9 mouse cellular contexts compared by ENCODE assay signal in the genomic region with DNA sequence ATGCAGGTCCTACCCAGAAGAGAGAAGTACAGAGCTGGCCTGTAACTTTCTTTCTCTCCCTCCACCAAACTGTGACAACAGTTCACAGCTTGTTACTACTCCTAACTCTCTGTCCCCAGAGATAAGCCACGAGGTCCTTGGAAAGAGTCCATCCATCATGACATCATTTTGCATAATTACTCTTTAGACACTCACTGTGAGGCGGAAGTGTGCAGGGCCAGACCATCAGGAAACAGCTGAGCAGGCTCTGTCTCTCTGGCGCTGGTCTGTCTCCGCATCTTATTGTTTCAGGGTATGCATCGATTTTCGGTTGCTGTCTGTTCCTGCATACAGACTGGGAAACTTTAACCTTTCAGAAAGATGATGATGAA. TPM values are rescaled to one million over a fixed set of nuclear protein-coding genes. Genes with fewer than 3 reads are reported as not detected.
DNase-seq lines count a peak whose midpoint lies in the region; ATAC-seq and TF ChIP-seq lines count a peak whose summit lies in the region.
"Had no signal": no experiment of that assay in that cellular context is flagged by ENCODE, and none has a peak within 500 bp of the region (broad histone marks: within the 10 kb centered on the region; RNA-seq: fewer than 3 reads in every experiment).

No protein-coding gene starts in this region.

- no peak overlapping the region for H3K9ac ChIP-seq in intestine, embryonic 14.5 days (ENCODE audit: low read length)
- H3K9ac ChIP-seq in intestine, postnatal 0 days (ENCODE audit: low read depth, low read length): no peak overlapping the region
- H3K9ac ChIP-seq in hindbrain, embryonic 14.5 days: no peak overlapping the region
- H3K9ac ChIP-seq in lung, embryonic 16.5 days (ENCODE audit: low read length): no peak overlapping the region

- H3K27ac ChIP-seq in intestine, embryonic 14.5 days (ENCODE audit: low read depth): 0 out of 2 replicates have a peak overlapping the region, but pooled peaks have one; percentile 22
- no peak overlapping the region for H3K27ac ChIP-seq in intestine, postnatal 0 days (ENCODE audit: low read depth, low read length)
- H3K27ac ChIP-seq in hindbrain, embryonic 14.5 days: no peak overlapping the region
- H3K27ac ChIP-seq in lung, embryonic 16.5 days (ENCODE audit: low read length): peak overlapping the region; percentile 66

- H3K9me3 ChIP-seq in intestine, embryonic 14.5 days (ENCODE audit: control insufficient read depth, low read length): no peaks in the 10 kb centered on the region
- H3K9me3 ChIP-seq in intestine, postnatal 0 days (ENCODE audit: control insufficient read depth): no peaks in the 10 kb centered on the region
- H3K9me3 ChIP-seq in hindbrain, embryonic 14.5 days (ENCODE audit: control insufficient read depth, low read length): no peaks in the 10 kb centered on the region
- no peaks in the 10 kb centered on the region for H3K9me3 ChIP-seq in lung, embryonic 16.5 days (ENCODE audit: control insufficient read depth, low read length)
- H3K9me3 ChIP-seq: megakaryocyte, embryonic 14.5 days had no signal

- no peak for DNase-seq in intestine, embryonic 14.5 days (ENCODE audit: low spot score)
- DNase-seq in hindbrain, embryonic 14.5 days (ENCODE audit: low spot score): peak; percentile 26
- no peak for DNase-seq in thymus, postnatal 0 days (ENCODE audit: low spot score)
- no peak for DNase-seq in spleen, postnatal 36 days (ENCODE audit: low spot score in 2 of 2)
- DNase-seq in urinary bladder, postnatal 10 days (ENCODE audit: low spot score): no peak

- 63% methylated on average over 6 of the region's 6 CpGs for WGBS in intestine, embryonic 14.5 days
- 54% methylated on average over 6 of the region's 6 CpGs for WGBS in intestine, postnatal 0 days
- 56% methylated on average over 6 of the region's 6 CpGs for WGBS in hindbrain, embryonic 14.5 days
- 41% methylated on average over 6 of the region's 6 CpGs for WGBS in lung, embryonic 16.5 days

- no peak overlapping the region for H3K4me2 ChIP-seq in intestine, embryonic 14.5 days (ENCODE audit: low read length)
- H3K4me2 ChIP-seq in intestine, postnatal 0 days (replicated peaks; ENCODE audit: low read depth): no peak overlapping the region
- H3K4me2 ChIP-seq in hindbrain, embryonic 14.5 days (replicated peaks): no peak overlapping the region
- H3K4me2 ChIP-seq in lung, embryonic 16.5 days (ENCODE audit: low read depth, low read length): no peak overlapping the region

- no peak overlapping the region for H3K4me3 ChIP-seq in intestine, embryonic 14.5 days (ENCODE audit: low read depth, low read length)
- H3K4me3 ChIP-seq in intestine, postnatal 0 days (ENCODE audit: low read depth, low read length): no peak overlapping the region
- H3K4me3 ChIP-seq in hindbrain, embryonic 14.5 days (replicated peaks; ENCODE audit: low read length): no peak overlapping the region
- H3K4me3 ChIP-seq in lung, embryonic 16.5 days (ENCODE audit: low read length): no peak overlapping the region
- H3K4me3 ChIP-seq: megakaryocyte, embryonic 14.5 days had no signal

- no peak for ATAC-seq in intestine, embryonic 14.5 days (replicated peaks; ENCODE audit: low FRiP score, low TSS enrichment, low read depth)
- no peak; the same call in 1 of the 2 replicates for ATAC-seq in intestine, postnatal 0 days
- peak; percentile 65 for ATAC-seq in common myeloid progenitor, adult 5-6 weeks (replicated peaks; ENCODE audit: low read depth, poor library complexity, severe bottlenecking)
- ATAC-seq in hindbrain, embryonic 14.5 days (ENCODE audit: low FRiP score): no peak
- peak; percentile 61 for ATAC-seq in lung, embryonic 16.5 days (ENCODE audit: low read depth)

- 0 out of 2 replicates have a peak, but pooled peaks cover 5% of the 10 kb centered on the region for H3K4me1 ChIP-seq in intestine, embryonic 14.5 days (replicated peaks; ENCODE audit: control insufficient read depth, insufficient read depth, low read length)
- H3K4me1 ChIP-seq in intestine, postnatal 0 days (replicated peaks; ENCODE audit: control insufficient read depth, insufficient read depth, low read length): no peaks in the 10 kb centered on the region
- no peaks in the 10 kb centered on the region; the same call in 1 of the 2 replicates for H3K4me1 ChIP-seq in hindbrain, embryonic 14.5 days (replicated peaks; ENCODE audit: control insufficient read depth, insufficient read depth, low read length)
- H3K4me1 ChIP-seq in lung, embryonic 16.5 days (replicated peaks; ENCODE audit: control insufficient read depth, insufficient read depth, low read length): peaks cover 4% of the 10 kb centered on the region; the same call in 1 of the 2 replicates
- H3K4me1 ChIP-seq: megakaryocyte, embryonic 14.5 days had no signal

- H3K36me3 ChIP-seq in intestine, embryonic 14.5 days (ENCODE audit: control insufficient read depth, insufficient read depth, low read length): no peaks in the 10 kb centered on the region
- H3K36me3 ChIP-seq in intestine, postnatal 0 days (ENCODE audit: control insufficient read depth, insufficient read depth): no peaks in the 10 kb centered on the region
- H3K36me3 ChIP-seq in hindbrain, embryonic 14.5 days (replicated peaks; ENCODE audit: control insufficient read depth, insufficient read depth): no peaks in the 10 kb centered on the region
- H3K36me3 ChIP-seq in lung, embryonic 16.5 days (ENCODE audit: control insufficient read depth, insufficient read depth, low read length): no peaks in the 10 kb centered on the region

- no peak for TF ChIP-seq CTCF in intestine, postnatal 0 days (IDR thresholded peaks at IDR 0.05; ENCODE audit: low read depth)

- H3K27me3 ChIP-seq in intestine, embryonic 14.5 days (replicated peaks; ENCODE audit: control insufficient read depth, insufficient read depth, low read length): no peaks in the 10 kb centered on the region
- no peaks in the 10 kb centered on the region for H3K27me3 ChIP-seq in intestine, postnatal 0 days (replicated peaks; ENCODE audit: control insufficient read depth, insufficient read depth, low read length)
- H3K27me3 ChIP-seq in hindbrain, embryonic 14.5 days (ENCODE audit: control insufficient read depth, insufficient read depth, low read length): no peaks in the 10 kb centered on the region
- H3K27me3 ChIP-seq in lung, embryonic 16.5 days (ENCODE audit: control insufficient read depth, insufficient read depth, low read depth, low read length): no peaks in the 10 kb centered on the region
- H3K27me3 ChIP-seq: megakaryocyte, embryonic 14.5 days had no signal

RNA-seq across cellular contexts. Expression of gene 1700020N01Rik, which starts 43.8 kb away (rescaled TPM):
- polyA plus RNA-seq in intestine, embryonic 14.5 days (2014; fragmentation: Nextera tagmentation; extraction: Ambion mirVana): not detected in 2 replicates
- polyA plus RNA-seq in intestine, postnatal 0 days (2015; fragmentation: Nextera tagmentation; extraction: Ambion mirVana): 1.4 and 2.1 TPM in 2 replicates
- total RNA-seq in common myeloid progenitor, adult 5-6 weeks (2017): not detected in 2 replicates
- not detected in 2 replicates for polyA plus RNA-seq in hindbrain, embryonic 14.5 days (2014; fragmentation: Nextera tagmentation; extraction: Ambion mirVana)
- not detected in 2 replicates for polyA plus RNA-seq in lung, embryonic 16.5 days (2015; fragmentation: Nextera tagmentation; extraction: Ambion mirVana)
- polyA plus RNA-seq in thymus, postnatal 0 days (2015; fragmentation: Nextera tagmentation; extraction: Ambion mirVana): 0.34 TPM in 1 of 2 replicates, not detected in the other

Comparison
In these comparisons a context has a peak if more than half of its experiments do, and no peak if none do; other contexts are left out.
1. H3K27ac ChIP-seq: peak in intestine, embryonic 14.5 days (single experiment) and lung, embryonic 16.5 days (single experiment); none in intestine, postnatal 0 days (single experiment) and hindbrain, embryonic 14.5 days (single experiment).
2. ATAC-seq: peak in common myeloid progenitor, adult 5-6 weeks (single experiment) and lung, embryonic 16.5 days (single experiment); none in intestine, embryonic 14.5 days (single experiment), intestine, postnatal 0 days (single experiment) and hindbrain, embryonic 14.5 days (single experiment).